Mouse (Mus musculus): ENCODE data around the gene Ctnnbip1. TPM values are rescaled to one million over a fixed set of nuclear protein-coding genes. Genes with fewer than 3 reads are reported as not detected.

Gene Ctnnbip1
- polyA plus RNA-seq, 1 experiment, result not detected

DNA sequence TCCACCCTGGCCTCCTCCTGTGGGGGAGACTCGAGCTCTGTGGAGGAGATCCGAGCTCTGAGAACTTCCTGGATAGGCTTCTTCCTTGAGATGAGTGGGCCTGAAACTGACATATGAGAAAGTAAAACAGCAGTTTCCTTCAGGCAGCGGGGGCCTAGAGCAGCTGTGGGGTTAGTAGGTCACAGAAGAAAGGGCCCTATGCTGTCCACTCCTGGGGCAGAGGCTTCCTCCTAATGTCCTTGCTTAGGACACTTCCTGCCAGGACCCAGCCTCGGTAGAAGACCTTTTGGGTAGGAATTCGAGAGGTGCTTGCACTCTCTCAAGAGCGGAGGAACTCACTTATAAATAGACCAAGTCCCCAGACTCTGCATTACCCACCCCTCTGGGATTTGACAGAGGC lies 11.7 kb downstream of the Ctnnbip1 start:
- 83% methylated on average over 6 of the region's 6 CpGs for WGBS
- Histone ChIP-seq H3K27ac (ENCODE audit: insufficient read depth, low read depth, low read length) (no peak overlapping the region), H3K4me1 (ENCODE audit: control insufficient read depth, insufficient read depth, low read length) (peaks cover 17% of the 10 kb centered on the region)

DNA sequence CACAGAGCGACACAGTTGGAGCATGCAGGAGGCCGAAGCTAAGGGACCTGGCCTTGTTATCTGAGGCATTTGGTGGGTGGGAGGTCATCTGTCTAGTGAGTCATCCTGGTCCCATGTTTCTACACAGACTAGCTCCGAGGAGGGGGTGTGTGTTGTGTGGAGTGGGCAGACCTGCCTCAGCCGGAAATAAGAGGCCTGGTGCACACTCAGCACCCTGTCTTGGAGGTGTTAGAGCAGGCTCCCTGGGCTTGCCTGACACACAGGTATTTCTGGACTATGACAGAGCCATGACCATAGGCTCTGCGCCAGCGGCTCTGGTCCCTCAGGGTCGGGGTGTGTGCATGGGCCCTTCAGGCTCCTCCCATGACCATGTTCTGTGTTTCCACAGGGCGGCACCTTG lies 21.4 kb downstream of the Ctnnbip1 start:
- no peak overlapping the region for H3K27ac ChIP-seq (ENCODE audit: insufficient read depth, low read depth, low read length)
- TF ChIP-seq POLR2A (IDR thresholded peaks at IDR 0.05; ENCODE audit: insufficient read depth, low read depth, low read length) (no peak), CTCF (IDR thresholded peaks at IDR 0.05; ENCODE audit: insufficient read depth, low read depth, low read length) (no peak)
- no peak overlapping the region for H3K4me3 ChIP-seq (ENCODE audit: insufficient read depth, low read depth, low read length)
- 75% methylated on average over 8 of the region's 8 CpGs for WGBS
- peaks cover 6% of the 10 kb centered on the region; the same call in 1 of the 2 replicates for H3K4me1 ChIP-seq (ENCODE audit: control insufficient read depth, insufficient read depth, low read length)

More for the DNA sequence above, 11.7 kb downstream of the Ctnnbip1 start:
- TF ChIP-seq POLR2A (IDR thresholded peaks at IDR 0.05; ENCODE audit: insufficient read depth, low read depth, low read length) (no peak), CTCF (IDR thresholded peaks at IDR 0.05; ENCODE audit: insufficient read depth, low read depth, low read length) (no peak)
- no peak overlapping the region for H3K4me3 ChIP-seq (ENCODE audit: insufficient read depth, low read depth, low read length)

DNA sequence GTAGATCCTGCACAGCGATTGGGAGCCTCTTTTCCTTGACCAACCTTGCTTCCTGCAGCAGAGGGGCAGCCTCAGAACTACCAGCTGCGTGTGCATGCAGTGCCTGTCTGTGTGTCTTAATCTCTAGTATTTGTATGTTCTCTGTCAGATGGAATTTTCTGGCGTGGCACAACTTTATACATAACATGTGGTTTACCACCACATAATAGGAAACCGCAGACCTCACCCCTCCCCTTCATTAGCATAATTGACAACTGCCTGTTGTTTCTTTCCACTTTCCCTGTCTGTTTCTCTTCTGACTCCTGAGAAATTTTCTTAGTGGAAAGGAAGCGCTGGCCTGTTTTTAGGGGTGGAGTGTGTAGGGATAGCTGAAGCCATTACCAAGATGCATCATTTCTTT lies 23.9 kb downstream of the Ctnnbip1 start:
- H3K27ac ChIP-seq (ENCODE audit: insufficient read depth, low read depth, low read length), result no peak overlapping the region
- WGBS, result 55% methylated on average over 5 of the region's 5 CpGs
- H3K4me1 ChIP-seq (ENCODE audit: control insufficient read depth, insufficient read depth, low read length), result peaks cover 6% of the 10 kb centered on the region; the same call in 1 of the 2 replicates
- H3K4me3 ChIP-seq (ENCODE audit: insufficient read depth, low read depth, low read length), result no peak overlapping the region
- TF ChIP-seq POLR2A (IDR thresholded peaks at IDR 0.05; ENCODE audit: insufficient read depth, low read depth, low read length) (no peak), CTCF (IDR thresholded peaks at IDR 0.05; ENCODE audit: insufficient read depth, low read depth, low read length) (no peak)

DNA sequence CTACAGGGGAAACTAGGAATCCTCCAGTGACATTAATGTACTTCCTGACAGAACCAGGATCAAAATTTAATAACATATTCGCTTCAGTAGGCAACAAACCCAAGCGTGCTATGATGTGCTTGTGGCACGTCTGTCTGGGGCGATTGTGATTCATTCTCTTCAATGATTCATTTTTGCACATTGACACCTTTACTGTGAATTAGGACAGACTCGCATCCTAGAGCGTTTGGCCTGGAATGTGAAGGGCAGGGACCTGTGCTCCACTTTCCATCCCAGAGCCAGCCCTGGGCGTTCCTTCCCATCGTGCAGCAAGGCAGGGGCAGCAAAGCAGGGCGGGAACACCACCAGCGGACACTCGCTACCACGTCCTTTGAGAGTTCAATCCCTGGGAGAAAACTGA lies 24.4 kb downstream of the Ctnnbip1 start:
- 80% methylated on average over 12 of the region's 12 CpGs for WGBS
- Histone ChIP-seq H3K27ac (ENCODE audit: insufficient read depth, low read depth, low read length) (no peak overlapping the region), H3K4me1 (ENCODE audit: control insufficient read depth, insufficient read depth, low read length) (peaks cover 6% of the 10 kb centered on the region; the same call in 1 of the 2 replicates), H3K4me3 (ENCODE audit: insufficient read depth, low read depth, low read length) (no peak overlapping the region)
- no peak for TF ChIP-seq POLR2A (IDR thresholded peaks at IDR 0.05; ENCODE audit: insufficient read depth, low read depth, low read length)
- TF ChIP-seq CTCF (IDR thresholded peaks at IDR 0.05; ENCODE audit: insufficient read depth, low read depth, low read length), result no peak

DNA sequence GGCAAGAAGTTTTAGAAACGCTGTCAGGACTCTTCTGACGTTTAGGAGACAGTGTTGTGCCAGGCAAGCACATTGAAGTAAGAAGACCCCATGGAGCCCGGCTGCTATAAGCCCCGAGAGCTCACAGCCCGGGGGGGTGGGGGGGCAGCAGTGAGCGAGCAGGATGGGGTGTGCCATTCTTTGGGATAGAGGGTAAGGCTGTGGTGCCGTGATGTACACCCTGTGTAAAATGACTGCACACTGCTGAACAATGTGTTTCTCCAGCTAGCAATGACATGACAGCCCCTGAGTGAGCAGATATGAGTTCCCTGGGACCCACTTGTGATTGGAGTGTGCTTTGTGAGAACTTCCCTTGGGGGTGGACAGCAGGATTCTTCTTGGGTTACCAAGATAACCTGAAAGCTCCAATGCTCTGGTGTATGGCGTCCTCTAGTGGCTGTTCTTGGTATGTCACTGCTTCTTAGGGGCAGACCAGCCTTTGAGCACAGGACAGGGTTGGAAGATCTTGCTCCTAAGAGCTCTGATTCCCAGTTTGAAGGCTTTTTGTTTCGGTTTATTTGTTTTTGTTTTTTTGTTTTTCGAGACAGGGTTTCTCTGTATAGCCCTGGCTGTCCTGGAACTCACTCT lies 25.0 kb downstream of the Ctnnbip1 start:
- no peak overlapping the region for H3K4me3 ChIP-seq (ENCODE audit: insufficient read depth, low read depth, low read length)
- no peak for TF ChIP-seq CTCF (IDR thresholded peaks at IDR 0.05; ENCODE audit: insufficient read depth, low read depth, low read length)
- TF ChIP-seq POLR2A (IDR thresholded peaks at IDR 0.05; ENCODE audit: insufficient read depth, low read depth, low read length), result no peak
- peaks cover 6% of the 10 kb centered on the region; the same call in 1 of the 2 replicates for H3K4me1 ChIP-seq (ENCODE audit: control insufficient read depth, insufficient read depth, low read length)
- H3K27ac ChIP-seq (ENCODE audit: insufficient read depth, low read depth, low read length), result no peak overlapping the region
- 40% methylated on average over 10 of the region's 10 CpGs for WGBS

DNA sequence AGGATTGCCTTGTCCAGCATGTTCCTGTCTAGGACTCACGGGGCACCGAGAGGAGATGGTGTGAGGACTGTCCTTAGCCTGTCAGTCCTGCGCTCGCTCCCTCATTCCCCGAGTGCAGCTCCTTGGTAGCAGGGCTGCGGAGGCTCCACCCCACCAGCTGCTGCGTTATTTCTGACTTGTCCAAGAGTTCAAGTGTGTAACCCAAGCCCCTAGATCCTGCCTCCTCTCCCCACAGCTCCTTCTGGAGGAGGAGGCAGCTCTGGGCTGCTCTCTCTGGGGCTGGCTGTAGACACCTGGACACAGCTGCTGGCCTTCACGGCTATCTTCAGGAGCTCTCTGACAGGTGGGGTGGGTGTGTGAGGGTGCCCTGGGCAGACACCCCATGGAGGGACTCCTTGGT lies 26.9 kb downstream of the Ctnnbip1 start:
- 89% methylated on average over 8 of the region's 8 CpGs for WGBS
- TF ChIP-seq POLR2A (IDR thresholded peaks at IDR 0.05; ENCODE audit: insufficient read depth, low read depth, low read length) (no peak), CTCF (IDR thresholded peaks at IDR 0.05; ENCODE audit: insufficient read depth, low read depth, low read length) (no peak)
- no peak overlapping the region for H3K27ac ChIP-seq (ENCODE audit: insufficient read depth, low read depth, low read length)

DNA sequence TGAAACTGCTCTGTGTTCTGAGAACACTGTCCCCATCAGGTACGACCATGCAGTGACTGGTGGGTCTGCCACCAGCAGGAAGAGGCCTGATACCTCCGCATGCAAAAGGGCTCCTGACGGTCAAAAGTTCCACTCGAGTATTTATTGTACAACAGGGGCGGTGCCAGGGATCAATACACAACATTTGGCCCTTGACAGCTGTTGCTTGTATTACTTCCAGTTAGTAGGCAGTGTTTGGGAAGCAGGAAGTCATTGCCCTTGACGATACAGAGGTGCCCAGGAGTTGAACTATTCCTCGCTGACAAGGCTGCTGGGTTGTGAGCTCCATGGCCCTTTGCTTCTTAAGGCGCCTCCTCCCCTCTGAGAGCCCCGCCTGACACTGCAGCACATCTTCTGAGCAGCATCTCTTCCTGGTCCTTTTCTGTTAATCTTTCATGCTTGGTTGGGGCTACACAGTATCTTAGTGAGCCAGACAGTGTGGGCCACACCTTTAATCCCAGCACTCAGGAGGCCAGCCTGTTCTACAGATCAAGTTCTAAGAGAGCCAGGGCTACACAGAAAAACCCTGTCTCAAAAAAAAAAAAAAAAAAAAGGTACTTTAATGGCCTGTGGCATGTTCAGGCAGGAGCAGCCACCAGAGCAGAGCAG lies 28.9 kb downstream of the Ctnnbip1 start:
- Histone ChIP-seq H3K27ac (ENCODE audit: insufficient read depth, low read depth, low read length) (no peak overlapping the region), H3K4me3 (ENCODE audit: insufficient read depth, low read depth, low read length) (no peak overlapping the region), H3K4me1 (ENCODE audit: control insufficient read depth, insufficient read depth, low read length) (no peaks in the 10 kb centered on the region)
- WGBS, result 92% methylated on average over 9 of the region's 9 CpGs
- no peak for TF ChIP-seq POLR2A (IDR thresholded peaks at IDR 0.05; ENCODE audit: insufficient read depth, low read depth, low read length)
- TF ChIP-seq CTCF (IDR thresholded peaks at IDR 0.05; ENCODE audit: insufficient read depth, low read depth, low read length), result no peak

More for the DNA sequence above, 26.9 kb downstream of the Ctnnbip1 start:
- H3K4me1 ChIP-seq (ENCODE audit: control insufficient read depth, insufficient read depth, low read length), result no peaks in the 10 kb centered on the region
- no peak overlapping the region for H3K4me3 ChIP-seq (ENCODE audit: insufficient read depth, low read depth, low read length)

DNA sequence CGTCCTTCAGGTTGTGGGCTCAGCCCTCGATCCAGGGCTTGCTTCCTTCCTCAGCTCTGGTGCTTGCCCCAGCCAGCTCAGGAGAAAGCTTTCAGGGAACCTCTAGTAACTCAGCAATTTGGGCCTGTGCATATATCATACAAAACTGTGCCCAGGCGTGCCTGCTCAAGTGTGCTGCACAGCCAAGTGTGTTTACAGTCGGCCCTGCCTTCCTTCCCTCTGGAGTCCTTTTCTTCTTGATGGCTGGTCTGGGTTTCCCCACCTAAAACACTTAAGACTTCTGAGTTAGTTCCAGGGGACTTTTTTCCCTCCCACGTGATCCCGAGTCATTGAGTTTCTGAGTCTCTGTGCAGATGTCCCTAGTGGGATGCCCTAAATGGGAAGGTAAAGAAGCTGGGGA lies 29.5 kb downstream of the Ctnnbip1 start:
- Histone ChIP-seq H3K4me1 (ENCODE audit: control insufficient read depth, insufficient read depth, low read length) (no peaks in the 10 kb centered on the region), H3K4me3 (ENCODE audit: insufficient read depth, low read depth, low read length) (no peak overlapping the region), H3K27ac (ENCODE audit: insufficient read depth, low read depth, low read length) (no peak overlapping the region)
- WGBS, result 87% methylated on average over 6 of the region's 6 CpGs
- TF ChIP-seq POLR2A (IDR thresholded peaks at IDR 0.05; ENCODE audit: insufficient read depth, low read depth, low read length), result no peak
- no peak for TF ChIP-seq CTCF (IDR thresholded peaks at IDR 0.05; ENCODE audit: insufficient read depth, low read depth, low read length)

DNA sequence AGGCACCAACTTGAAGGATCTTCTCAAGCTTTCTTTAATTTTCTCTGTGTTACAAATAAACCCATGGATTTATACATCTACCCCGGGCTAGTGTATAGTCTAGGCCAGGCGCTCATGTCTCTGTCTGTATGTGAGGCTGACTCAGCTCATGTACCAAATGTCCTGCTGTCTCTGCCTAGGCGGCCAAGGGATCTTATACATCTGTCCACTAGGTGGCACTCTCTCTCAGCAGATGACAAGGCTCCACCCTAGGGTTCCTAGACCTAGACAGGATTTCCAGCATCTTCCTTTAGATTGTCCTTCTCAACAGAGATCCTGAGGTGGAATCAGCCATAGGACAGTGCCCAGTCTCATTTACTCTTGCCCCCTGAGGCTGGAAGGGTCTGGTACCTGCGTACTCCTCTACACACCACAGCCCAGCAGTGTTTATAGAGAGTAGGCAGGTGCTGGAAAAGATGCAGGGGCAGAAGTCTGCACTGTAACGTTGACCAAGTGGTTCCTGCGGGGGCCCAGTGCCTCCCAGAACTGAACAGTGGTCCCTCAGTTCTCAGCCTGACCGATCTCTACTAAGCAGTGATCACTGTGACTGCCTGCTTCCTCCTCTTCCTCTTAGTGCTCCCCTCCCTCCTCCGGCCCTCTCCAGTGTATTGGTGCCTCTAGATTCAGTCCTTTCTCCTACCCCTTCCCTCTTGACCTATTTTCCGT lies 31.3 kb downstream of the Ctnnbip1 start:
- Histone ChIP-seq H3K27ac (ENCODE audit: insufficient read depth, low read depth, low read length) (no peak overlapping the region), H3K4me1 (ENCODE audit: control insufficient read depth, insufficient read depth, low read length) (no peaks in the 10 kb centered on the region), H3K4me3 (ENCODE audit: insufficient read depth, low read depth, low read length) (no peak overlapping the region)
- WGBS, result 56% methylated on average over 9 of the region's 9 CpGs
- no peak for TF ChIP-seq POLR2A (IDR thresholded peaks at IDR 0.05; ENCODE audit: insufficient read depth, low read depth, low read length)
- no peak for TF ChIP-seq CTCF (IDR thresholded peaks at IDR 0.05; ENCODE audit: insufficient read depth, low read depth, low read length)
